Mouse (Mus musculus): ENCODE measurements around the gene Sec63. TPM values are rescaled to one million over a fixed set of nuclear protein-coding genes. Genes with fewer than 3 reads are reported as not detected.
A peak's percentile ranks its signal among the peaks of the same experiment; 100 is the strongest.

Gene Sec63
- polyA plus RNA-seq, 1 experiment from 2014 or later = 25.6 TPM

- no peak overlapping the region for H3K4me3 ChIP-seq (ENCODE audit: low read depth, low read length)
- 72% methylated on average over 2 of the region's 2 CpGs for WGBS
- ATAC-seq (ENCODE audit: low read depth) (no peak), DNase-seq (ENCODE audit: low spot score) (no peak)
- no peak overlapping the region for H3K9ac ChIP-seq (ENCODE audit: low read depth, low read length)
- H3K27ac ChIP-seq (replicated peaks; ENCODE audit: low read depth, low read length) = no peak overlapping the region
- H3K4me1 ChIP-seq (ENCODE audit: control insufficient read depth, insufficient read depth, low read length) = no peaks in the 10 kb centered on the region
- H3K4me2 ChIP-seq (ENCODE audit: low read depth, low read length) = no peak overlapping the region
- H3K9me3 ChIP-seq (ENCODE audit: control insufficient read depth, low read length) = no peaks in the 10 kb centered on the region
- no peaks in the 10 kb centered on the region for H3K36me3 ChIP-seq (ENCODE audit: control insufficient read depth, insufficient read depth, low read length)
- no peaks in the 10 kb centered on the region for H3K27me3 ChIP-seq (replicated peaks; ENCODE audit: control insufficient read depth, insufficient read depth, low read length)
Measured at GRCm38 (mm10) chr10:42754341-42754740, 7.0 kb upstream of the Sec63 start.

DNA sequence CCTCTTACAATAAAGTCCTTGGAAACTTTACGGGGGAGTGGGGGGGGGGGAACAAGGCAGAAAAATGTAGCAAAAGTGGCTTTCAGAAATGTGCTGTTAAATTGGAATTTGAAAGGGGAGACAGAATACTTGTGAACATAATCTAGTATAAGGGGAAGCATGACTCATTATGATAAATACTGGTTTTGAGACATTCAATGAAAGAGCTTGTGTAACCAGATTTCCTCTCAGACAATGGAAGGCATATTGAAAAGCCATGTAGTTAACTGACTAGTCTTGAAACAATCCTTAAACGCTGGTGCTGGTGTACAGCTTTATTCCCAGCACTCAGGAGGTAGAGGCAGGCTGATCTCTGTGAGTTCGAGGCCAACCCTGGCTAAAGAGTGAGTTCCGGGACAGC, 1.6 kb upstream of the Sec63 start:
- Histone ChIP-seq H3K27ac (replicated peaks; ENCODE audit: low read depth, low read length) (no peak overlapping the region), H3K27me3 (replicated peaks; ENCODE audit: control insufficient read depth, insufficient read depth, low read length) (no peaks in the 10 kb centered on the region), H3K4me1 (ENCODE audit: control insufficient read depth, insufficient read depth, low read length) (peaks cover 11% of the 10 kb centered on the region), H3K36me3 (ENCODE audit: control insufficient read depth, insufficient read depth, low read length) (no peaks in the 10 kb centered on the region), H3K4me3 (ENCODE audit: low read depth, low read length) (no peak overlapping the region), H3K9me3 (ENCODE audit: control insufficient read depth, low read length) (no peaks in the 10 kb centered on the region), H3K9ac (ENCODE audit: low read depth, low read length) (no peak overlapping the region), H3K4me2 (ENCODE audit: low read depth, low read length) (no peak overlapping the region)
- no peak for ATAC-seq (ENCODE audit: low read depth)
- no peak for DNase-seq (ENCODE audit: low spot score)
- WGBS = 89% methylated on average over 4 of the region's 4 CpGs

- Histone ChIP-seq H3K36me3 (ENCODE audit: control insufficient read depth, insufficient read depth, low read length) (no peaks in the 10 kb centered on the region), H3K27ac (replicated peaks; ENCODE audit: low read depth, low read length) (no peak overlapping the region), H3K27me3 (replicated peaks; ENCODE audit: control insufficient read depth, insufficient read depth, low read length) (no peaks in the 10 kb centered on the region), H3K4me3 (ENCODE audit: low read depth, low read length) (no peak overlapping the region), H3K4me1 (ENCODE audit: control insufficient read depth, insufficient read depth, low read length) (peaks cover 14% of the 10 kb centered on the region), H3K9ac (ENCODE audit: low read depth, low read length) (no peak overlapping the region), H3K9me3 (ENCODE audit: control insufficient read depth, low read length) (no peaks in the 10 kb centered on the region), H3K4me2 (ENCODE audit: low read depth, low read length) (no peak overlapping the region)
- WGBS = 57% methylated on average over 8 of the region's 8 CpGs
- ATAC-seq (ENCODE audit: low read depth) = no peak
- no peak for DNase-seq (ENCODE audit: low spot score)
Measured at GRCm38 (mm10) chr10:42760329-42760728, 967 bp upstream of the Sec63 start.

DNA sequence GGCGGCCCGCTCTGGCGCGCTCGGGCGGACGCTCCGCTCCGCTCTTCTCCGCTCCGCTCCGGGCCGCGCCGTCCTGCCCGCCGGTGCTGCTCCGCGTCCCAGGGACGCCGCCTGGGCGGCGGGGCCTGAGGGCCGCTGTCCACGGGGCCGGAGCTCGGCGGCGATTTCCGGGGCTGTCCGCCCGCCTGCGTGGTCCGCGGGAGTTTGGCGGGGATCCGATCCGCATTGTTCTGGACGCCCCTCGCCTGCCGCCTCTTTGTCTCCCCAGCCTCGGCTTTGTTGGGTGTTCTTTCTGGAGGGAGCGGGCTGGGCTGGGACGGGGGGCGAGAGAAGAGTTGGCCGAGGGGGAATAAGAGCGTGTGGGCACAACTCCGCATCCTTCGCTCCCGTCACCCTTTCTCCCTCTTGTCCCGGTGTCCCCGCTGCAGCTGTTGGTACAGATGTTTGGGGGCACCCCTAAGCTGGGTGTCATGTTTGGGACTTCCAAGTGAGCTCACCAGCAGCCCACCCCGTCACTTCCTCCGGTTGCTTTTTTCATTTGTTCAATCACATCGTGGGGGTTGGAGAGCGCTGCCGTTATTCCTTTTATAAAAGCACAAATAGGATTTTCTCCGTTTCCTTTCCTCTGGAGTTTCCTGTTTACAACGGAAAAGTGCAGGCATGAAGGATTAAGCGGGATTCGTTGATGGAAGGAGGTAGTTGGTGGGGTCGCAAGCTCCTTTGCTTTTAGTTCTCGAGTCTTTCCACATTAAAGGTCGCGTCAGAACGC, 789 bp downstream of the Sec63 start:
- H3K4me2 ChIP-seq (ENCODE audit: low read depth, low read length) = peak overlapping the region; percentile 75
- under 1% methylated on average over 37 of the region's 66 CpGs for WGBS
- H3K27ac ChIP-seq (replicated peaks; ENCODE audit: low read depth, low read length) = peak overlapping the region; percentile 93
- H3K36me3 ChIP-seq (ENCODE audit: control insufficient read depth, insufficient read depth, low read length) = no peaks in the 10 kb centered on the region
- H3K27me3 ChIP-seq (replicated peaks; ENCODE audit: control insufficient read depth, insufficient read depth, low read length) = no peaks in the 10 kb centered on the region
- H3K9me3 ChIP-seq (ENCODE audit: control insufficient read depth, low read length) = no peaks in the 10 kb centered on the region
- H3K4me3 ChIP-seq (ENCODE audit: low read depth, low read length) = peak overlapping the region; percentile 90
- H3K9ac ChIP-seq (ENCODE audit: low read depth, low read length) = peak overlapping the region; percentile 99
- DNase-seq (ENCODE audit: low spot score) (peak; percentile 77), ATAC-seq (ENCODE audit: low read depth) (peak; percentile 71)
- peaks cover 14% of the 10 kb centered on the region for H3K4me1 ChIP-seq (ENCODE audit: control insufficient read depth, insufficient read depth, low read length)

DNA sequence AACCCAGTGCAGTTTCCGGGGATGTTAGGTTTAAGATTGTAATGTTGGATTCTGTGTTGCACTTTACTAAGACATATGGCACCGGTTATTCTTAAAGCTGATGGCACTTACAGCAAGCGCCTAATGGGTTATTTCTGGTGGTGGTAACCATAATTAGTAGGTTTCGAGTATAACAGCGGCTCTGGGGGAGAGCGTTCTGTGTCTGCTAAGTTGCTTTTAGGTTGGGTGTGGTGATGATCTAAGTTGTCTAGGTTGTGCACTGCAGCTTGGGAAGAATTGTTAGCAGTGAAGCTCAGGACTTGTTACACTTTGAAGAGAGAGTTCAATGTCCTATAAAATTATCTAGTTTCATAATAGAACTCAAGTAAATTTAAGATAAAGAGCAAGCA, 1.4 kb downstream of the Sec63 start:
- H3K9me3 ChIP-seq (ENCODE audit: control insufficient read depth, low read length) = no peaks in the 10 kb centered on the region
- WGBS = 0% methylated on average over 6 of the region's 6 CpGs
- peak overlapping the region; percentile 93 for H3K27ac ChIP-seq (replicated peaks; ENCODE audit: low read depth, low read length)
- H3K4me1 ChIP-seq (ENCODE audit: control insufficient read depth, insufficient read depth, low read length) = peaks cover 14% of the 10 kb centered on the region
- H3K27me3 ChIP-seq (replicated peaks; ENCODE audit: control insufficient read depth, insufficient read depth, low read length) = no peaks in the 10 kb centered on the region
- DNase-seq (ENCODE audit: low spot score) (peak; percentile 33), ATAC-seq (ENCODE audit: low read depth) (no peak)
- peak overlapping the region; percentile 75 for H3K4me2 ChIP-seq (ENCODE audit: low read depth, low read length)
- peak overlapping the region; percentile 99 for H3K9ac ChIP-seq (ENCODE audit: low read depth, low read length)
- H3K36me3 ChIP-seq (ENCODE audit: control insufficient read depth, insufficient read depth, low read length) = no peaks in the 10 kb centered on the region
- H3K4me3 ChIP-seq (ENCODE audit: low read depth, low read length) = peak overlapping the region; percentile 90

GRCm38 (mm10) chr10:42763246-42763645, 1.9 kb downstream of the Sec63 start:
- no peak overlapping the region for H3K27ac ChIP-seq (replicated peaks; ENCODE audit: low read depth, low read length)
- H3K4me1 ChIP-seq (ENCODE audit: control insufficient read depth, insufficient read depth, low read length) = peaks cover 14% of the 10 kb centered on the region
- H3K36me3 ChIP-seq (ENCODE audit: control insufficient read depth, insufficient read depth, low read length) = no peaks in the 10 kb centered on the region
- WGBS = 42% methylated on average over 4 of the region's 4 CpGs
- H3K9ac ChIP-seq (ENCODE audit: low read depth, low read length) = peak overlapping the region; percentile 99
- ATAC-seq (ENCODE audit: low read depth) = no peak
- H3K27me3 ChIP-seq (replicated peaks; ENCODE audit: control insufficient read depth, insufficient read depth, low read length) = no peaks in the 10 kb centered on the region
- DNase-seq (ENCODE audit: low spot score) = no peak
- H3K9me3 ChIP-seq (ENCODE audit: control insufficient read depth, low read length) = no peaks in the 10 kb centered on the region
- H3K4me2 ChIP-seq (ENCODE audit: low read depth, low read length) = peak overlapping the region; percentile 75
- H3K4me3 ChIP-seq (ENCODE audit: low read depth, low read length) = peak overlapping the region; percentile 90

- DNase-seq (ENCODE audit: low spot score) = no peak
- Histone ChIP-seq H3K4me3 (ENCODE audit: low read depth, low read length) (no peak overlapping the region), H3K4me1 (ENCODE audit: control insufficient read depth, insufficient read depth, low read length) (peaks cover 14% of the 10 kb centered on the region), H3K9ac (ENCODE audit: low read depth, low read length) (no peak overlapping the region), H3K27ac (replicated peaks; ENCODE audit: low read depth, low read length) (no peak overlapping the region), H3K9me3 (ENCODE audit: control insufficient read depth, low read length) (no peaks in the 10 kb centered on the region), H3K27me3 (replicated peaks; ENCODE audit: control insufficient read depth, insufficient read depth, low read length) (no peaks in the 10 kb centered on the region), H3K4me2 (ENCODE audit: low read depth, low read length) (no peak overlapping the region), H3K36me3 (ENCODE audit: control insufficient read depth, insufficient read depth, low read length) (no peaks in the 10 kb centered on the region)
- no peak for ATAC-seq (ENCODE audit: low read depth)
Measured at GRCm38 (mm10) chr10:42765344-42765743, 4.0 kb downstream of the Sec63 start.

DNA sequence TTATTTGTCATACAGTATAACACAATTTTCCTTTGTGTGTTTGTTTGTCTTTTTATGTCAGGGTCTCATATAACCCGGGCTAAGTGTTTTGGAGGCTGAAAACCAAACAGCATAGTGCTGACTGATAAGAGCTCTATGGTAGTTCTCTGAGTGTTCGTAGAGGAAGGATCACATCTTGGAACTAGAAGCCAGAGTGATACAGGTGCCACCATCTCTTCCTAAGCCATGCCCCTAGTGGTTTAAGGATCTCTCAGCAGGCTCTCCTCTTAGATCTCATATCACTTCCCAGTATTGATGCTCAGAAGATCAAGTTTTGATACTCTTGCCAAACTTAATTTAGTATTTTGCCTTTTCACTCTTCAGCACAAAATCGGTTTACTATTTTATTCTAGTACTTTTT, 14.2 kb downstream of the Sec63 start:
- H3K4me3 ChIP-seq (ENCODE audit: low read depth, low read length) = no peak overlapping the region
- H3K9me3 ChIP-seq (ENCODE audit: control insufficient read depth, low read length) = no peaks in the 10 kb centered on the region
- WGBS = 85% methylated on average over 3 of the region's 3 CpGs
- no peak for DNase-seq (ENCODE audit: low spot score)
- ATAC-seq (ENCODE audit: low read depth) = no peak
- H3K27ac ChIP-seq (replicated peaks; ENCODE audit: low read depth, low read length) = no peak overlapping the region
- H3K4me1 ChIP-seq (ENCODE audit: control insufficient read depth, insufficient read depth, low read length) = no peaks in the 10 kb centered on the region
- no peaks in the 10 kb centered on the region for H3K36me3 ChIP-seq (ENCODE audit: control insufficient read depth, insufficient read depth, low read length)
- no peak overlapping the region for H3K4me2 ChIP-seq (ENCODE audit: low read depth, low read length)
- H3K27me3 ChIP-seq (replicated peaks; ENCODE audit: control insufficient read depth, insufficient read depth, low read length) = no peaks in the 10 kb centered on the region
- no peak overlapping the region for H3K9ac ChIP-seq (ENCODE audit: low read depth, low read length)

DNA sequence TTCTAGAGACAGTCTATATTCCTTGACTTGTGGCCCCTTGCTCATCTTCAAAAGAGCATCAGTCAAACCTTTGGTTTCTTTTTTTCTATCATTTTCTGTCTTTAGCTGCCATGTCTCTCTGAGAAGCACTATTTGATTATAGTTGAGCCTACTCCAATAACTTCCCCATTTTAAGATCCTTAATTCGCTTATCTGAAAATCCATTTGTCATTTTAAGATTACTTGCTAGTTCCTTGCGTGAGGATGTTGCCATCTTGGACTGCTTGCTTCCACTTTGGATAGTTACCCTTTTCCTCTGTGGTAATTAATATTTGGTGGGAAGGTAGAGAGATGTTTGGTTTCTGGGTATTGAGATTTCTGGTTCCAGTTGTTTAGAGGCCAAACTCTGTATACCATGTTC, 19.5 kb downstream of the Sec63 start:
- no peak overlapping the region for H3K4me3 ChIP-seq (ENCODE audit: low read depth, low read length)
- DNase-seq (ENCODE audit: low spot score) (no peak), ATAC-seq (ENCODE audit: low read depth) (no peak)
- H3K27ac ChIP-seq (replicated peaks; ENCODE audit: low read depth, low read length) = no peak overlapping the region
- 90% methylated on average over 2 of the region's 2 CpGs for WGBS
- H3K4me1 ChIP-seq (ENCODE audit: control insufficient read depth, insufficient read depth, low read length) = no peaks in the 10 kb centered on the region
- H3K36me3 ChIP-seq (ENCODE audit: control insufficient read depth, insufficient read depth, low read length) = peaks cover 4% of the 10 kb centered on the region; the same call in 1 of the 2 replicates
- H3K4me2 ChIP-seq (ENCODE audit: low read depth, low read length) = no peak overlapping the region
- H3K9ac ChIP-seq (ENCODE audit: low read depth, low read length) = no peak overlapping the region
- no peaks in the 10 kb centered on the region for H3K27me3 ChIP-seq (replicated peaks; ENCODE audit: control insufficient read depth, insufficient read depth, low read length)
- H3K9me3 ChIP-seq (ENCODE audit: control insufficient read depth, low read length) = no peaks in the 10 kb centered on the region

All from embryonic facial prominence, embryonic 14.5 days (tissue).